ENCODE assay signal across 18 mouse cellular contexts in genomic region chr4:44871591-44871990, GRCm38 (mm10).
"Had no signal": no experiment of that assay in that cellular context is flagged by ENCODE, and none has a peak within 500 bp of the region (broad histone marks: within the 10 kb centered on the region; RNA-seq: fewer than 3 reads in every experiment).

No protein-coding gene starts in this region.

- H3K27ac ChIP-seq: kidney, embryonic 15.5 days; left cerebral cortex, adult 2 months; limb, embryonic 10.5 days; liver, embryonic 12.5 days; macrophage; midbrain, embryonic 13.5 days; neural tube, embryonic 15.5 days; stomach, postnatal 0 days had no signal

- ATAC-seq: liver, embryonic 12.5 days; midbrain, embryonic 13.5 days had no signal

- H3K4me3 ChIP-seq: kidney, embryonic 15.5 days; left cerebral cortex, adult 2 months; limb, embryonic 10.5 days; liver, embryonic 12.5 days; midbrain, embryonic 13.5 days; myocyte; neural tube, embryonic 15.5 days had no signal

- H3K9me3 ChIP-seq: kidney, embryonic 15.5 days; limb, embryonic 10.5 days; liver, embryonic 12.5 days; midbrain, embryonic 13.5 days; neural tube, embryonic 15.5 days had no signal

- DNase-seq: kidney, adult 2 months; kidney, postnatal 14 days; lung, embryonic 14.5 days; lung, postnatal 14 days; retina, postnatal 1 day; right cerebral cortex, postnatal 4 days; spleen, adult 18-20 months; thymus, adult 18-20 months; thymus, postnatal 14 days had no signal

- H3K36me3 ChIP-seq: kidney, embryonic 15.5 days; limb, embryonic 10.5 days; liver, embryonic 12.5 days; midbrain, embryonic 13.5 days; neural tube, embryonic 15.5 days had no signal

- H3K27me3 ChIP-seq: kidney, embryonic 15.5 days; liver, embryonic 12.5 days; neural tube, embryonic 15.5 days had no signal

- H3K9ac ChIP-seq: kidney, embryonic 15.5 days; liver, embryonic 12.5 days; lung, embryonic 14.5 days; midbrain, embryonic 13.5 days; neural tube, embryonic 15.5 days had no signal

- H3K4me1 ChIP-seq: kidney, embryonic 15.5 days; limb, embryonic 10.5 days; midbrain, embryonic 13.5 days; neural tube, embryonic 15.5 days had no signal
